Mouse (Mus musculus) megakaryocyte, embryonic 14.5 days (primary cell): Measurements from ENCODE around the gene Aldh1a3.

Source experiments
- FLI1 ChIP-seq: IDR thresholded peaks from 2 replicates; pipeline ENCODE4 v1.6.1; 2012; ENCODE audit warnings: low read length, inconsistent platforms, mixed read lengths
- GATA1 ChIP-seq: IDR thresholded peaks from 3 replicates; pipeline ENCODE4 v1.6.1; 2012; ENCODE audit warnings: mixed read lengths, low read length, inconsistent platforms, borderline replicate concordance

DNA sequence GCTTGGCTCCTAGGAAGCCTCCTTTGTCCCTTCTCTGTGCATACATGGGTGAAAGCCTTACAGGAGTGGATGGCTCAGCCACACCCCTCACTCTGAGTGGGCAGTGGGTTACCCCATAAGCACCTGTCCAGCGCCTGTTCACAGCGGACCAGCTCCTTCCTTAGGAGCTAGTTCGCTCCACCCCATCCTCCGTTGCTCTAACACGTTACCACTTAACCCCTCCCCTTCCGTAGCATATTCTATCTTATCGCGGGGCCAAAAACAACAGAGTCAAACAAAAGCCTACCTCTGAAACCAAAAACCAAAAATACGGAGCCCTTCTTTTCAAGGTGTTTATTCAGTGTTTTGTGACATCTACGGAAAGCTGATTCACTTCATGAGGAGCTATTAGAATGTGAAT, 21.0 kb upstream of the Aldh1a3 start:
- TF ChIP-seq FLI1: no peak
- no peak for TF ChIP-seq GATA1
